Mouse (Mus musculus): ENCODE measurements around the gene Akip1. TPM values are rescaled to one million over a fixed set of nuclear protein-coding genes. Genes with fewer than 3 reads are reported as not detected.

The Akip1 gene
- total RNA-seq, 1 experiment: 29.1 TPM

DNA sequence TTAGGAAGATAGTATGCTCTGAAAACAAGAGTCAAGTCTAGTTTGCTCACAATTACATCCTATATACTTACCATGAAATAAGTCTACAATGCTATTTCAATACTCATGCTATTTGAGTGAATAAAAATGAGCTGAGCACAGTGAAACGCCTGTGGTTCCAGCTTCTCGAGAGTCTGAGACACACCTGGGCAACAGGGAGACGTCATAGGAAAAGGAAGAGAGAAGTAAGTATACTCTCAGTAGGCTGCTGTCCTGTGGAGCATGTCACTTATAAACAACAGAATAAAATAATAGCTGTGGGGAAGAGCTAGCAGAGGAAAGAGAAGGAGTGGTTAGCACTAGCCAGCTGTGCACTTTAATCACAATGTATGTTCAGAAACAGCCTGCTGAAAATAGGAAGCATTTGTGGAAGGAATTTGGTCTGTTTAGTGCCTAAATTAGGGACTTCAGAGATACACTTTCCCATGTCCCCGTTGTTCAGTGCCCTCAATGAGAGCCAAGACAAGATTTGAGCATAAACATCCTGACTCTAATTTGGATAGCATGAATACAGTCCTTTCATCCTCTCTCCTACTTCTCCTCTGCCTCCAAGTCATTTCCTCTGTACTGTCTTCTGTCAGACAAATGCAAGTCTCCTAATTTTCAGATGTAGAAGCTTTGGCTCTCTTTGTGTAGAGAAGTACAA, 28.4 kb upstream of the Akip1 start:
- no peaks in the 10 kb centered on the region for H3K9me3 ChIP-seq (ENCODE audit: control insufficient read depth, insufficient read depth, low read depth, low read length)
- no peak overlapping the region for H3K4me3 ChIP-seq (ENCODE audit: insufficient read depth in 1 of 2, low read depth in 1 of 2, low read length in 2 of 2, poor library complexity in 1 of 2, severe bottlenecking in 1 of 2)
- TF ChIP-seq ZNF384 (IDR thresholded peaks at IDR 0.05; ENCODE audit: low read depth, low read length) (no peak), ZC3H11A (IDR thresholded peaks at IDR 0.05; ENCODE audit: borderline replicate concordance, low read depth, low read length) (no peak), HCFC1 (IDR thresholded peaks at IDR 0.05; ENCODE audit: borderline replicate concordance, insufficient read depth, low read length) (no peak), MAFK (IDR thresholded peaks at IDR 0.05; ENCODE audit: insufficient read depth, low read depth, low read length) (no peak), CHD2 (IDR thresholded peaks at IDR 0.05; ENCODE audit: low read depth, low read length) (no peak)
- H3K4me1 ChIP-seq (ENCODE audit: control insufficient read depth in 2 of 2, insufficient read depth in 2 of 2, low read length in 2 of 2, poor library complexity in 1 of 2): no peaks in the 10 kb centered on the region
- no peak overlapping the region for H3K27ac ChIP-seq (ENCODE audit: insufficient read depth, low read depth, low read length, poor library complexity, severe bottlenecking)
- no peak for DNase-seq (ENCODE audit: low read depth, low spot score)
- in situ Hi-C loops (cut with MboI; ENCODE audit: low sequenced_read_pairs in 2 of 2, unreplicated experiment in 2 of 2): no loop called here
- H3K36me3 ChIP-seq (ENCODE audit: control insufficient read depth, insufficient read depth, low read length, poor library complexity, severe bottlenecking): no peaks in the 10 kb centered on the region
- H3K9ac ChIP-seq (ENCODE audit: insufficient read depth, low read depth, low read length, poor library complexity, severe bottlenecking): no peak overlapping the region

- H3K4me3 ChIP-seq (ENCODE audit: insufficient read depth in 1 of 2, low read depth in 1 of 2, low read length in 2 of 2, poor library complexity in 1 of 2, severe bottlenecking in 1 of 2): no peak overlapping the region
- no peaks in the 10 kb centered on the region for H3K4me1 ChIP-seq (ENCODE audit: control insufficient read depth in 2 of 2, insufficient read depth in 2 of 2, low read length in 2 of 2, poor library complexity in 1 of 2)
- no peak overlapping the region for H3K27ac ChIP-seq (ENCODE audit: insufficient read depth, low read depth, low read length, poor library complexity, severe bottlenecking)
- DNase-seq (ENCODE audit: low read depth, low spot score): no peak
- H3K9ac ChIP-seq (ENCODE audit: insufficient read depth, low read depth, low read length, poor library complexity, severe bottlenecking): no peak overlapping the region
- in situ Hi-C loops (cut with MboI; ENCODE audit: low sequenced_read_pairs in 2 of 2, unreplicated experiment in 2 of 2): loop anchor here in 1 of 2 experiments (10.0 kb wide), 1 partner anchor 155 kb away; no protein-coding TSS in a partner anchor
- H3K9me3 ChIP-seq (ENCODE audit: control insufficient read depth, insufficient read depth, low read depth, low read length): no peaks in the 10 kb centered on the region
- TF ChIP-seq ZC3H11A (IDR thresholded peaks at IDR 0.05; ENCODE audit: borderline replicate concordance, low read depth, low read length) (no peak), MAFK (IDR thresholded peaks at IDR 0.05; ENCODE audit: insufficient read depth, low read depth, low read length) (no peak), HCFC1 (IDR thresholded peaks at IDR 0.05; ENCODE audit: borderline replicate concordance, insufficient read depth, low read length) (no peak), CHD2 (IDR thresholded peaks at IDR 0.05; ENCODE audit: low read depth, low read length) (no peak), ZNF384 (IDR thresholded peaks at IDR 0.05; ENCODE audit: low read depth, low read length) (no peak)
- H3K36me3 ChIP-seq (ENCODE audit: control insufficient read depth, insufficient read depth, low read length, poor library complexity, severe bottlenecking): no peaks in the 10 kb centered on the region
These were observed 23.2 kb upstream of the Akip1 start for GRCm38 (mm10) chr7:109680284-109680683.

DNA sequence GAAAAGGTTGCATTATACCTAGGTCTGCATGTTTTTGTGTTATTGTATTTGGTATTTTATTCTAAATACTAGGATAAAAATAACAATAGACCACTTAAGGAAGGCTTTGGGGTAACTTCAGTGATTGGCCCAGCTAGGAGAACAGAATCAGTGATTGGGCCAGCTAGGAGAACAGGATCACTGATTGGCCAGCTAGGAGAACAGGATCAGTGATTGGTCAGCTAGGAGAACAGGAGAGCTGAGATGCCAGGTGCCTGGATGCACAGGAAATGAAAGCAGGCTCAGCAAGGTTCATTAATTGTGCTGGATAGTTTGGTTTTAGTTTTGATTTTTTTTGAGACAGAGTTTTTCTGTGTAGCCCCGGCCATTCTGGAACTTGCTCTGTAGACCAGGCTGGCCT, 22.6 kb upstream of the Akip1 start:
- TF ChIP-seq CHD2 (IDR thresholded peaks at IDR 0.05; ENCODE audit: low read depth, low read length) (peak; percentile 57), ZNF384 (IDR thresholded peaks at IDR 0.05; ENCODE audit: low read depth, low read length) (no peak)
- no peaks in the 10 kb centered on the region for H3K4me1 ChIP-seq (ENCODE audit: control insufficient read depth in 2 of 2, insufficient read depth in 2 of 2, low read length in 2 of 2, poor library complexity in 1 of 2)
- no peak overlapping the region for H3K27ac ChIP-seq (ENCODE audit: insufficient read depth, low read depth, low read length, poor library complexity, severe bottlenecking)
- no peak overlapping the region for H3K4me3 ChIP-seq (ENCODE audit: insufficient read depth in 1 of 2, low read depth in 1 of 2, low read length in 2 of 2, poor library complexity in 1 of 2, severe bottlenecking in 1 of 2)
- H3K9ac ChIP-seq (ENCODE audit: insufficient read depth, low read depth, low read length, poor library complexity, severe bottlenecking): no peak overlapping the region
- H3K36me3 ChIP-seq (ENCODE audit: control insufficient read depth, insufficient read depth, low read length, poor library complexity, severe bottlenecking): no peaks in the 10 kb centered on the region
- in situ Hi-C loops (cut with MboI; ENCODE audit: low sequenced_read_pairs in 2 of 2, unreplicated experiment in 2 of 2): loop anchor here in 1 of 2 experiments (10.0 kb wide), 1 partner anchor 156 kb away; no protein-coding TSS in a partner anchor
- H3K9me3 ChIP-seq (ENCODE audit: control insufficient read depth, insufficient read depth, low read depth, low read length): no peaks in the 10 kb centered on the region
- DNase-seq (ENCODE audit: low read depth, low spot score): no peak

DNA sequence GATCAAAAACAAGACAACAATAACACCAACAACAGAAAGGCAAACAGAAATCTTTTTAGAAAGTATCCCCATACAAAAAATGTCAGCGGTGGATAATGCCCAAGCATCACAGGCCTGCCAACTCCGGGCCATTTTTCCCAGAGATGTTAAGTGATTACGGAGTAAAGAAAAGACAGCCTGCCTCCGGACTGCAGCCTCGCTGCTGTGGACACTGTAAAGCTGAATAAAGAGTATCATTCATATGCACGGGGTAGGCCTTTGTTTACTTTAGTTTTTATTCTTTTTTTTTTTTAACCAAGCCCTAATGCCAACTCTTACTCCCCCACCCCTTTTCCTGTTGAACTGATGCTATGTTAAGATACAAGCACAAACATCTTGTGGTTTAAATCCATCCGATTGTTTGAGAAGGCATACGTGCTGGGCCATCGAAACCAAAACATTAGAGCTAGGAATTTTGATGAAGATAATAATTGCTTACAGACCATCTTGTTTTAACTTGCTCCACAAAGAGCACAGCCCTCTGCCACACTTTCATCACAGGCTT, 16.8 kb upstream of the Akip1 start:
- no peaks in the 10 kb centered on the region for H3K36me3 ChIP-seq (ENCODE audit: control insufficient read depth, insufficient read depth, low read length, poor library complexity, severe bottlenecking)
- no peak overlapping the region for H3K27ac ChIP-seq (ENCODE audit: insufficient read depth, low read depth, low read length, poor library complexity, severe bottlenecking)
- in situ Hi-C loops (cut with MboI; ENCODE audit: low sequenced_read_pairs in 2 of 2, unreplicated experiment in 2 of 2): loop anchor here in 1 of 2 experiments (10.0 kb wide), 1 partner anchor 162 kb away; no protein-coding TSS in a partner anchor
- H3K4me3 ChIP-seq (ENCODE audit: insufficient read depth in 1 of 2, low read depth in 1 of 2, low read length in 2 of 2, poor library complexity in 1 of 2, severe bottlenecking in 1 of 2): no peak overlapping the region
- TF ChIP-seq ZNF384 (IDR thresholded peaks at IDR 0.05; ENCODE audit: low read depth, low read length) (no peak), ZC3H11A (IDR thresholded peaks at IDR 0.05; ENCODE audit: borderline replicate concordance, low read depth, low read length) (no peak), HCFC1 (IDR thresholded peaks at IDR 0.05; ENCODE audit: borderline replicate concordance, insufficient read depth, low read length) (no peak)
- no peaks in the 10 kb centered on the region for H3K9me3 ChIP-seq (ENCODE audit: control insufficient read depth, insufficient read depth, low read depth, low read length)
- H3K4me1 ChIP-seq (ENCODE audit: control insufficient read depth in 2 of 2, insufficient read depth in 2 of 2, low read length in 2 of 2, poor library complexity in 1 of 2): peaks cover 0 to 7% of the 10 kb centered on the region in 2 experiments; a peak in 1 of 4 replicates
- H3K9ac ChIP-seq (ENCODE audit: insufficient read depth, low read depth, low read length, poor library complexity, severe bottlenecking): no peak overlapping the region
- no peak for DNase-seq (ENCODE audit: low read depth, low spot score)
